In genomic region chr10:127766564-127766963, GRCm38 (mm10) we compare ENCODE assay signal across 31 mouse cellular contexts. TPM values are rescaled to one million over a fixed set of nuclear protein-coding genes. Genes with fewer than 3 reads are reported as not detected.
DNase-seq lines count a peak whose midpoint lies in the region; ATAC-seq and TF ChIP-seq lines count a peak whose summit lies in the region.
"Had no signal": no experiment of that assay in that cellular context is flagged by ENCODE, and none has a peak within 500 bp of the region (broad histone marks: within the 10 kb centered on the region; RNA-seq: fewer than 3 reads in every experiment).

No protein-coding gene starts in this region.

- TF ChIP-seq CTCF in kidney, postnatal 0 days (IDR thresholded peaks at IDR 0.05; ENCODE audit: low read depth): no peak

- 42% methylated on average over 1 of the region's 1 CpGs for WGBS in kidney, postnatal 0 days
- 63% methylated on average over 1 of the region's 1 CpGs for WGBS in kidney, embryonic 15.5 days

- no peak overlapping the region for H3K4me2 ChIP-seq in kidney, postnatal 0 days (ENCODE audit: low read length)
- H3K4me2 ChIP-seq in kidney, embryonic 15.5 days: no peak overlapping the region
- H3K4me2 ChIP-seq: embryonic facial prominence, embryonic 13.5 days; forebrain, embryonic 12.5 days; forebrain, embryonic 15.5 days; heart, embryonic 13.5 days; hindbrain, embryonic 14.5 days had no signal

- H3K27me3 ChIP-seq in kidney, postnatal 0 days (ENCODE audit: insufficient read depth, low read length): no peaks in the 10 kb centered on the region
- H3K27me3 ChIP-seq in kidney, embryonic 15.5 days: no peaks in the 10 kb centered on the region
- H3K27me3 ChIP-seq: embryonic facial prominence, embryonic 13.5 days; forebrain, embryonic 12.5 days; forebrain, embryonic 15.5 days; heart, embryonic 13.5 days had no signal

- no peaks in the 10 kb centered on the region for H3K4me1 ChIP-seq in kidney, postnatal 0 days (replicated peaks; ENCODE audit: insufficient read depth, low read length)
- H3K4me1 ChIP-seq in kidney, embryonic 15.5 days: peaks cover 9% of the 10 kb centered on the region
- H3K4me1 ChIP-seq: embryonic facial prominence, embryonic 10.5 days; embryonic facial prominence, embryonic 13.5 days; forebrain, embryonic 12.5 days; forebrain, embryonic 15.5 days; heart, embryonic 13.5 days had no signal

- no peak overlapping the region for H3K9ac ChIP-seq in kidney, postnatal 0 days (ENCODE audit: low read depth, low read length)
- H3K9ac ChIP-seq in kidney, embryonic 15.5 days: no peak overlapping the region
- H3K9ac ChIP-seq: embryonic facial prominence, embryonic 13.5 days; forebrain, embryonic 12.5 days; forebrain, embryonic 15.5 days; heart, embryonic 13.5 days; hindbrain, embryonic 14.5 days had no signal

- no peak overlapping the region for H3K4me3 ChIP-seq in kidney, postnatal 0 days (replicated peaks; ENCODE audit: low read depth, low read length)
- no peak overlapping the region for H3K4me3 ChIP-seq in kidney, embryonic 15.5 days (replicated peaks)
- H3K4me3 ChIP-seq: embryonic facial prominence, embryonic 10.5 days; embryonic facial prominence, embryonic 13.5 days; erythroblast, embryonic 14.5 days; forebrain, embryonic 12.5 days; forebrain, embryonic 15.5 days; heart, adult 2 months; heart, embryonic 13.5 days had no signal

- DNase-seq in heart, adult 11 months: peak; percentile 7
- no peak for DNase-seq in heart, adult 8-10 months (ENCODE audit: low spot score)
- peak; percentile 1 for DNase-seq in kidney, adult 18-20 months
- no peak for DNase-seq in kidney, postnatal 36 days
- DNase-seq in kidney, postnatal 0 days (ENCODE audit: low spot score): peak; percentile 67
- peak; percentile 37 for DNase-seq in testis, postnatal 10 days (ENCODE audit: low spot score)
- no peak for DNase-seq in testis, postnatal 14 days (ENCODE audit: low spot score)
- DNase-seq: adrenal gland, adult 8-10 months; adrenal gland, postnatal 25 days; cerebellum, adult 11-12 months; cerebellum, adult 8-10 months; cerebellum, postnatal 10 days; cerebellum, postnatal 36 days; embryo, embryonic 11 days; gastrocnemius, postnatal 25 days; heart, adult 2 months; heart, postnatal 14 days; heart, postnatal 4 days had no signal

- no peak for ATAC-seq in kidney, postnatal 0 days (replicated peaks; ENCODE audit: low FRiP score, low read depth)
- no peak; the same call in 1 of the 2 replicates for ATAC-seq in kidney, embryonic 15.5 days (replicated peaks; ENCODE audit: low FRiP score)
- ATAC-seq: activated CD4-positive, CD25-positive, alpha-beta regulatory T cell, adult 4 months; forebrain, embryonic 15.5 days had no signal

- H3K9me3 ChIP-seq in kidney, postnatal 0 days (replicated peaks; ENCODE audit: low read length): no peaks in the 10 kb centered on the region
- no peaks in the 10 kb centered on the region for H3K9me3 ChIP-seq in kidney, embryonic 15.5 days (replicated peaks)
- H3K9me3 ChIP-seq: embryonic facial prominence, embryonic 10.5 days; embryonic facial prominence, embryonic 13.5 days; forebrain, embryonic 12.5 days; forebrain, embryonic 15.5 days; heart, embryonic 13.5 days had no signal

- H3K27ac ChIP-seq in kidney, postnatal 0 days: 0 out of 2 replicates have a peak overlapping the region, but pooled peaks have one; percentile 19
- no peak overlapping the region for H3K27ac ChIP-seq in kidney, embryonic 15.5 days
- H3K27ac ChIP-seq: embryonic facial prominence, embryonic 10.5 days; embryonic facial prominence, embryonic 13.5 days; forebrain, embryonic 12.5 days; forebrain, embryonic 15.5 days; heart, adult 2 months; heart, embryonic 13.5 days; hindbrain, embryonic 14.5 days had no signal

- no peaks in the 10 kb centered on the region for H3K36me3 ChIP-seq in kidney, postnatal 0 days (ENCODE audit: insufficient read depth, low read length)
- H3K36me3 ChIP-seq in kidney, embryonic 15.5 days: no peaks in the 10 kb centered on the region
- H3K36me3 ChIP-seq: embryonic facial prominence, embryonic 10.5 days; embryonic facial prominence, embryonic 13.5 days; forebrain, embryonic 12.5 days; forebrain, embryonic 15.5 days; heart, embryonic 13.5 days had no signal

RNA-seq across cellular contexts. Expression of gene Rdh16f1, which starts 7.0 kb away (rescaled TPM):
- total RNA-seq in heart, adult 8-10 months (2022): under 1 TPM in 1 of 4 experiments, not detected in 3; 0.22 TPM
- 0.87 and 0.98 TPM in 2 replicates for polyA plus RNA-seq in kidney, postnatal 0 days (2015; fragmentation: Nextera tagmentation; extraction: Ambion mirVana)
- polyA plus RNA-seq in kidney, embryonic 15.5 days (2015; fragmentation: Nextera tagmentation; extraction: Ambion mirVana): 0.34 TPM in 1 of 2 replicates, not detected in the other
- total RNA-seq: ES-E14; gastrocnemius, postnatal 25 days had no signal
- polyA plus RNA-seq: cortical plate, adult 2 months; embryonic facial prominence, embryonic 13.5 days; erythroblast, embryonic 14.5 days; forebrain, embryonic 12.5 days; forebrain, embryonic 15.5 days; heart, adult 2 months; heart, embryonic 13.5 days; heart, embryonic 16.5 days; hindbrain, embryonic 11.5 days; hindbrain, embryonic 14.5 days had no signal

RNA-seq across cellular contexts. Expression of gene Rdh1, which starts 7.0 kb away (rescaled TPM):
- total RNA-seq in heart, adult 8-10 months (2022): under 1 TPM in 1 of 4 experiments, not detected in 3; 0.06 TPM
- polyA plus RNA-seq in kidney, postnatal 0 days (2015; fragmentation: Nextera tagmentation; extraction: Ambion mirVana): 0.21 and 0.28 TPM in 2 replicates
- 0.12 and 0.14 TPM in 2 replicates for polyA plus RNA-seq in kidney, embryonic 15.5 days (2015; fragmentation: Nextera tagmentation; extraction: Ambion mirVana)
- polyA plus RNA-seq: erythroblast, embryonic 14.5 days; forebrain, embryonic 12.5 days; forebrain, embryonic 15.5 days; heart, embryonic 13.5 days; heart, embryonic 16.5 days; hindbrain, embryonic 14.5 days had no signal

RNA-seq across cellular contexts. Expression of gene Rdh9, which starts 9.6 kb away (rescaled TPM):
- under 1 TPM in 2 of 4 experiments, not detected in 2; 0.09 to 0.22 TPM for total RNA-seq in heart, adult 8-10 months (2022)
- not detected in 2 replicates for polyA plus RNA-seq in kidney, postnatal 0 days (2015; fragmentation: Nextera tagmentation; extraction: Ambion mirVana)
- 0.19 TPM in 1 of 2 replicates, not detected in the other for polyA plus RNA-seq in kidney, embryonic 15.5 days (2015; fragmentation: Nextera tagmentation; extraction: Ambion mirVana)
- total RNA-seq: adrenal gland, postnatal 25 days; heart, adult 2 months; heart, postnatal 14 days had no signal
- polyA plus RNA-seq: embryonic facial prominence, embryonic 10.5 days; erythroblast, embryonic 14.5 days; hindbrain, embryonic 11.5 days had no signal

RNA-seq across cellular contexts. Expression of gene Gpr182, which starts 15.0 kb away (rescaled TPM):
- total RNA-seq in heart, adult 8-10 months (2022): 1 to 10 TPM; 3.8 to 4.8 (median 4.2) TPM
- polyA plus RNA-seq in kidney, postnatal 0 days (2015; fragmentation: Nextera tagmentation; extraction: Ambion mirVana): 8.3 and 8.9 TPM in 2 replicates
- polyA plus RNA-seq in kidney, embryonic 15.5 days (2015; fragmentation: Nextera tagmentation; extraction: Ambion mirVana): 7.5 and 8.3 TPM in 2 replicates

RNA-seq across cellular contexts. Expression of gene Zbtb39, which starts 27.2 kb away (rescaled TPM):
- 1 to 10 TPM; 6.4 to 7.9 (median 7.5) TPM for total RNA-seq in heart, adult 8-10 months (2022)
- polyA plus RNA-seq in kidney, postnatal 0 days (2015; fragmentation: Nextera tagmentation; extraction: Ambion mirVana): 2.8 and 3.0 TPM in 2 replicates
- polyA plus RNA-seq in kidney, embryonic 15.5 days (2015; fragmentation: Nextera tagmentation; extraction: Ambion mirVana): 3.9 TPM in 2 replicates

Comparison
In these comparisons a context has a peak if more than half of its experiments do, and no peak if none do; other contexts are left out.
1. DNase-seq: peak in heart, adult 11 months (single experiment), kidney, adult 18-20 months (single experiment), kidney, postnatal 0 days (single experiment) and testis, postnatal 10 days (single experiment); none in heart, adult 8-10 months (single experiment), kidney, postnatal 36 days (0 of 2) and testis, postnatal 14 days (single experiment).